Mouse (Mus musculus) mouse embryonic stem cell (cell line): ENCODE results near the gene Sf3b2.
"Not testable (repeated sequence)": the region's sequence is repeated elsewhere in the genome, so short reads cannot be mapped to it uniquely, and the experiment has no call there.

ENCODE experiments used
- in situ Hi-C, 2 experiments: fragments of 300-500 bp; cut with MboI; formaldehyde crosslinking; loops; 1 replicate in 1 of 2; 3 replicates in 1 of 2; pipeline ENCODE4 v1.14.3; 2019 to 2020; ENCODE audit warnings: low sequenced_read_pairs in 2 of 2, low pct_unique_long_range_greater_than_20kb in 1 of 2, mixed read lengths in 1 of 2; ENCODE audit not compliant: unreplicated experiment in 1 of 2

The Sf3b2 gene

DNA sequence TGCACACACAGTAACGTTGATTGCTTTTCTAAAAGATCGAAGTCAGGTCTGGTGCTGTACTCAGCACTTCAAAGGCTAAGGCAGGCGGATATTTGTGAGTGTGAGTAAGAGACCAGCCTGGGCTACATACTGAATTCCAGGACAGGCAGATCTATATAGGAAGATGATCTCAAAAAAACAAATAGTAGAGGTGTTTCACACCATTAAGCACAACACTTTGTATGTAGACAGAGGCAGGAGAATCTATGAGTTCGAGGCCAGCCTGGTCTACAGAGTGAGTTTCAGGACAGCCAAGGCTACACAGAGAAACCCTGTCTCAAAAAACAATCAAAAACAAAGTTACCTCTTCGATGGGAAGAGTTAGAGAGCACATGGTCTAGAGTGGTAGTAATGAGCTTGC, 19.5 kb downstream of the Sf3b2 start:
- in situ Hi-C loops, result no loop called here

DNA sequence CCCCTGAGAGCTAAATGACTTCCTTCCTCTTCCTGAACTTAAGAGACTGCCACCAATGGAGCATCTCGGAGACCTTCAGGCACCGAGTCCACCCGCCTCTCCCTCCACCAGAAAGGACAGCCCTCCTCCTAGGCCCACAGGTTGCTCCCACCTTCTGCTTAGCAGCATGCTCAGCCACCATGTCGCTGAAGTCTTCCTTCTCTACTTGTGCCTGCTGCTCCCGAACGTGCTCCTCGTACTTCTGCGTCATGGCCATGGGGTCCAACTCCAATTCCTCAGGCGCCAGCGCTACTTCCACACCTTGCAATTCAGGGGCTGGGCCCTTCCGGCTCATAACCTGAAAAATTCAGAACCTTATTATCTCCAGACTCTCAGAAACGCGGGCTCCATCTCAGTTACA, 20.6 kb downstream of the Sf3b2 start:
- in situ Hi-C loops, result no loop called here

DNA sequence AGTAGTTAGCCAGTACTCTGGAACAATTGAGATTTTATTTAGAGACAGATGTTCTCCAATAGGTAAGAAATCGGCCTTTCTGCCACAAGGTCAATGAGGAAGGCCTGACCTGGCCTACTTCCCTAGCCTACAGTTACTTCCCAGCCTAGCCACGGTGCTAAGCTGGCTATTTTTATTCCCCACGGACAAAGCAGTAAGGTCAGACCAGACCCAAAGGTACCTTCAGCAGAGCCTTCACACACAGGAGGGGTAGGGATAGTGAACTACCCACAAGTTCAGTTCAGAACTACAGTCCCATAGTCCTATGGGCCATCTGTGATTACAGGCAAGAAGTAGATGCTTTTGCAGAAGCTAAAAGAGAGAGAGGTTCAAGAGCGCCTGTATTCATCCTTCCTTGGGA, 21.3 kb downstream of the Sf3b2 start:
- in situ Hi-C loops, result no loop called here

DNA sequence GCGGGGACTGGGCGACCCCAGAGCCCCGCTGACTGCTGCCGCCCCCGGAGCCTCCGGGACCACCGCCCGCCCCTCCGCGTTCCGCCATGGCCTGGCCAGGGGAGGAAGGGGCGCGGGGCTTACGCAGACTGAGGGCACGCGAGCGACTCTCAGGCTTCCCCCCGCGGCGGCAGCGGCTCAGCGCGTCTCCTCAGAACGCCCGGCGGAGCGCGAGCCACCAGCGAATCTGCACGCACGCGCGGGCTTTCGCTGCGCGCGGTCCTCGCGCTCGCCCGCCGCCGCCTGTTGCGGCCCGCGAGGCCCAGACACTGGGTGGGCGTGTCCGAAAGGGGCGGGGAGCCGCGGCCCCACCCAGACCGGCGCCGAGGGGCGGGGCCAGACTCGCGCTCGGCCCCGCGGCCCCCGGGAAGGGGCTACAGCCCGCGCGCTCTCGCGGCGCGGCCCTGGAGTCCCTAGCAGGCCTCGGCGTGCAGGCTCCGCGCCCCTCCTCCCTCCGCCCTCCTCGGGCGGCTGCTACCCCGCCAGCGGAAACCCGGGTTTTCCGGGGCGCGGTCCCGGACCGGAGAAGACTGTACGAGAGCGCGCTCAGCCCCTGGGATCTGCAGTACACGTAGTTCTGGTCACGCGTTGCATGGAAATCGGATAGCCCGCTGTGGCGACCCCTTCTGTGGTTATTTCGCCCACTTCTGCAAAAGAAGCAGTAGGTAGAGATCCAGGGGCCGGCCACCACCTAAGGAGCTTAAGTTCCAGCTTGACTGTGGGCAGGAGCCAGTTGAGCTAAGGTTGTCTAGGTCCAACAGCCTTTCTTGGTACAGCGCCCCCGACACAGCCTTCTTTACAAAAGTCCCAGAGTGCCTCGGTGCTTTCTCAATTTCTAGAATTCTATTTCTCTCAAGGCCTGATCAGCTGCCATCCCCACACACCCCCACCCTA, 22.2 kb downstream of the Sf3b2 start, which contains the start of gene Pacs1:
Gene Pacs1, minus strand, starts transcription at position 319 of the 933 bp plus-strand sequence.
- in situ Hi-C loops, result no loop called here

DNA sequence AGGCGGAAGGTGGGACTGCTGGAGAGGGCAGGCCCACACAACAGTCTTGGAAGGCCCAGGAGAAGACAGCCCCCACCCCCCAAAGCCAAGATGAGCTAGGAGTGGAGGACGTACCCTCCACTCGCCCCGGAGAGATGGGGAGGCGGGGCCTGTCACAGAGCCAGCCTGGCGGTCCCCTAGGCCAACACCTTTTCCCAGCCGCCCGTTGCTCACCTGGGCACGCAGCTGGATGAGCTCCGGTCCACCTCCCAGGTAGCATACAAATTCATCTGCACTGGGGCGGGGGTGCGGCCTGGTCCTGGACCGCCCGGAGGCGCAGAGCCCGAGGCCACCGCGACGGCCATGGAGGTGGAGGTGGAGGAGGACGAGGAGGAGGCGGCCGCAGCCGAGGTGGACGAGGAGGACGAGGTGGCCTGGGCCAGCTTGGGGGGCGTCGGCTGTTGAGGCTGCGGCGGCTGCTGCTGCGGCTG, 22.9 kb downstream of the Sf3b2 start:
- in situ Hi-C loops, result no loop called here

DNA sequence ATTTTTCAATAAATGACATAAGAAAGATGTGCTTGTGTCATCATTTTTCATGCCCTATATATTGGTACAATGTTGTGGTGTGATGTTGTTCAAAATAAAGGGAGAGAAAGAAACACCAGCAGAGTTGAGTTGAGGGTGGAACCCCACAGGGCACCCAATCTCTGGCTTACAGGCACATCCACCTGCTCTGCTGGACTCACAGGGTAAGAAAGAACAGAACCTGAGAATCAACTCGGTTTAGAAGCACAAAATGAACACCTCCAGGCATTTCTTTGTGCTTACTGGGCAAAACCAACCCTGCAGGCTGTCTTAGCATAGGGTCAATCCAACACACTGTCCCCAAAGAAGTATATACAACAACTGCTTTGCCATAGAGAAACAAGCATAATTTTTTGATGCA, 23.8 kb downstream of the Sf3b2 start:
- in situ Hi-C loops, result no loop called here

DNA sequence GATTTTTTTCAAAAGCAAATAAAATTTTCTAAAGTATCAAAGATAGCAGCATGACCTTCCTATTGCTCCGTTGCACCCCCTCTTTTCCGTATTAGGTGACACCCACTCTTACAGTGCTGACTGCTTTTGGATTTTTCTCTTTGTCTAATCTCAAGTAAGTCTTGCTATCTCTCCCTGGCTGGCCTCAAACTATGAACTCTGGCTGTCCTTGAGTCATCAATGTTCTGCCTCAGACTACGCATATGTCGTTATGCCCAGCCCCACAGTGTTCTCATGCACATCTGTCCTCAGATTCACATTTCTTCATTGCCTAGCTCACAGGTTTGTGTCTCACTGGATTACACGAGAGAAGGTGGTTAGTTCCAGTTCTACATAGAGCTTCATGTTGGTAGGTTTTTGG, 25.9 kb downstream of the Sf3b2 start:
- in situ Hi-C loops, result no loop called here

DNA sequence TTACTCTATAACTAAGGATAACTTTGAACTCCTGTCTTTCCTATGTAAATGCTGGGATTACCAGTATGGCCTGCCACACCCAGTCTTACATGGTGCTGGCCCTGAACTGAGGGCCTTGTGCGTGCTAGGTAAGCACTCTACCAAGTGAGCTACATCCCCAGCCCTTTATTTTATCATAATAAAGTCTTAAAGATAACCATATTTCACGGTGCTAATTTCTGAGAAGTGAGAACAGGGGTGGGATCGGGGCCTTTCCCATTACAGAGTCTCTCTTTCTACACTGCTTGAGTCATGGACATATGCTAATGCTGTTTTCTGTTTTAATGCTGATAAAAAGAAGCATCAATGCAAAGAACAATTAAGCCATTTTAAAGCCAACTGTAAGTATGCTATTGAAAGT, 26.4 kb downstream of the Sf3b2 start:
- in situ Hi-C loops, result no loop called here

DNA sequence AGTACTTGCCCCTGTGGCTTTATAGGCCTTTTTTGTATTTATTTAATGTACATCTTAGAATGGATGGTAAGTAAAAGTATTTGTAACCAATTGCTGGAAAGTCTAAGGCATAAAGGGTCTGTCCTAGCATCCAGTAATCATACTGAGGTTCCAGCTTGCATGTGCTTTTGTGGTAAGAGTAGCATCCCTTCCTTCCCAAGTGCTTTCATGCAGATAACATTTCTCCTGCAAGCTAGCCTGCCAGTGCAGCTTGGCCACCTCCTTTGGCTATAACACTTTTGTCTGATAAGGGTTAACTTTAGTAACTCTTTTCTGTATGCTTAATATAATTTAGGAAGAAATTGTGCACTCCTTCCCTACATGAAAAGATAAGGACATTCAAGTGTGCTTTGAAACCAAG, 27.2 kb downstream of the Sf3b2 start:
- in situ Hi-C loops, result no loop called here

DNA sequence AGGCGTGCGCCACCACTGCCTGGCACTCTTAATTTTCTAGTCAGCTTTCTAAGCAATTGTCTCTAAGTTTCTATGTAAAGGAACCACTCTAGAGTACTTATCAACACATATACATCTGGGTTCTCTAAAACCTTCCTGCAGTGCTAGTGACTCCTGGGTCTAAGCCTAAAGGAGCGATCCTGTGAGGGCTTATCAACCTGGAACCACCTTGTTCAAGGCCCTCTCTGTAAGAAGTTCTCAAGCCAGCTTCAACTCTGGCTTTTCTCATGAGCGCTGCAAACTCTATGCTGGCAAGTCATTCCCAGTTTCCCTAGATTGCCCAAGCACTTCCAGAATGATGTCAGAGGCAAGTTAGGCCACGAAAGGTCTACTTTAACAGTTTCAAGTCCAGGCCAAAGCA, 28.2 kb downstream of the Sf3b2 start:
- in situ Hi-C loops, result no loop called here

DNA sequence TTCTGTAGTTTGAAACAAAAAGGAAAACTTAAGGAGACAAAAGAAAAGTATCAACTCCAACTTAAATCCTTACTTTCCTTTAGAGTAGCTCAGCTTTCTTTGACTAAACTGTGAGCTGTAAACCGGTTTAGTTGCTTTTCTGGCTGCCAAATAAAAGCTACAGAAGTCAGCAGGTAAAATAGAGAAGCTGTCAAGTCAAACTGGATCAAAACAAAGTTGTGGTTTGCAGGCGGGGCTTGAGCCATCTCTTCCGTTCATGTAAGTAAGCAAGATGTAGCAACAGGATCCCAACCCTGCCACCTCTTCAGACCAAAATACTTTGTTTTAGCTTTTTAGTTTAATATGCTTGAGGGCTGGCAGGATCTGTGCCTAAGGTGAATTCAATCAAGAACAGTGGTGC, 38.1 kb downstream of the Sf3b2 start:
- in situ Hi-C loops, result no loop called here

DNA sequence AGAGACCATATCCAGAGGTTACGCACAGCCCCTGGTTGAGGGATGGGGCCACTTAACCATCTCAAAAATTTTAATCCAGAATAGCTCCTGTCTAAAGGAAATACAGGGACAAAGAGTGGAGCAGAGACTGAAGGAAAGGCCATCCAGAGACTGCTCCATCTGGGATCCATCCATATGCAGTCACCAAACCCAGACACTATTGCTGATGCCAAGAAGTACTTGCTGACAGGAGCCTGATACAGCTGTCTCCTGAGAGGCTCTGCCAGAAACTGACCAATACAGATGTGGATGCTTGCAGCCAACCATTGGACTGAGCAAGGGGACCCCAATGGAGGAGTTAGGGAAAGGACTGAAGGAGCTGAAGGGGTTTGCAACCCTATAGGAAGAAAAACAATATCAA, 58.3 kb downstream of the Sf3b2 start:
- in situ Hi-C loops, result not testable (repeated sequence)

DNA sequence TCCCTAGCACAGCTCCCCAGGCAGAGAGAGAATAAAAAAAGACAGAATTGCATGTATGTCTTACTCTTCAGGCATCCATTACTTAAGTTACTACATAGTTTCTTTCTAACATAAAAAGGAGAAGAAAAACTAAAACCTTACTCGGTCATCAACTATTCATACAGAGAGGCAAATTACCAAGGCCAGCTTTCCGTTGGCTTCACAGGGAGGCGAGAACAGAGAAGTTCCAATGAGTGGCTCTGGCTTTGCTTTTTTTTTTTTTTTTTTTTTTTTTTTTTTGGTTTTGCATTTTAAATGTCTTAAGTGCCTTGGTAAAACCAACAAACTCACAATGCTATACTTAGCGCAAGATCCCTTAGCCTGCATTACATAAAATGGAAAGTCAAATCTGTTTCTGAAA, 62.6 kb downstream of the Sf3b2 start:
- in situ Hi-C loops, result no loop called here

DNA sequence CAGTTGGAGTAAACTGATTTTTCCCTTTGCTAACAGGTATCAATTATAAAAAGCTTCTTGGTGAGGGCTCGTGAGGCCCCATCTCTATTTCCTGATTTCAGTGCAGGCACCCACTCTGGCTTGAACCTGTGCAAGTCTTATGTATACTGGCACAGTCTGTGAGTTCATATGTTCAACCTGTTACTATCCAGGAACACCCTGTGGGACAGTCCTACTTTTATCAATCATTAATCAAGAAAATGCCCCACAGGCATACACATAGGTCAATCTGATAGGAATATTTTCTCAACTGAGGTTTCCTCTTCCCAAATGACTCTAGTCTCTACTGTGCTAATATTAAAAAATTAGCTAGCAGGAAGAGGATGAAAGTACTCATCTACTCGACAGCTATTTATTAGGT, 65.1 kb downstream of the Sf3b2 start:
- in situ Hi-C loops, result no loop called here

DNA sequence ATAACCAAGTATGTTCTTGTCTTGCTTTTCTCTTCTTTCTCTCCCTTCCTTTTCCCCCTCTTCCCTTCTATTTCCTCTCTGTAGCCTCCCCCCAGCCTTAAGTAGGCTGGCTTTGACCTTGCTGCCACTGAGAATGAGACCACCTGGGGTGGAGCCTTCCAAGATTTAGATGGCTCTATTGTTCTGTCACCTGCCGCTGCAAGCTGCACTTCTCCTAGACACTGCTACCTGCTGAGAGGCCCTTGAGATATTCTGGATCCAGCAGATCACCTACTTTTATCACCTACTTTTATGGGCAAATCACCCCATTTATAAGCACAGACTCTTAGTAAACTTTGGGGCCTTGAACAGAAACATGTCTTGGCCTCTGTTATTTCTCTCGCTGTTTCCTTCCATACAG, 70.6 kb downstream of the Sf3b2 start:
- in situ Hi-C loops, result no loop called here

DNA sequence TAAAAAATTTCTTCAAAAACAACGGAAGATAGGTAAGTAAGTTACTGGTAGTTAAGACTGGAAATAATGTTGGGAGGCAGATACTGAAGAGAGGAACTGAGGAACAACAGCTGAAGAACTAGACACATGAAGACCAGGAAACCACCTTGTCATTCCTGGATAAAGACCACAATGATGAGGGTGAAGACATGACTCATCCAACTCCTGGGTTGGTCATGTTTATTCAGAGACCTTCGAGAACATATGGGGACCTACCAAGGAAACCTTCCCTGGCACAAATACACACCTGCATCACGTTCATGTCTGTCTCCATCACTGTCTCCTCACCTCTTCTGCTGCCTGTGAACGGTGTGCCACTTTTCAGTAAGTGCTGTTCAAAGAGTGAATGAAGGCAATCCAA, 71.2 kb downstream of the Sf3b2 start:
- in situ Hi-C loops, result no loop called here
